Mouse (Mus musculus): ENCODE results near the gene Bod1l. TPM values are rescaled to one million over a fixed set of nuclear protein-coding genes. Genes with fewer than 3 reads are reported as not detected.
A peak's percentile ranks its signal among the peaks of the same experiment; 100 is the strongest.

The Bod1l gene
- polyA plus RNA-seq, 1 experiment, result 15.9 TPM

DNA sequence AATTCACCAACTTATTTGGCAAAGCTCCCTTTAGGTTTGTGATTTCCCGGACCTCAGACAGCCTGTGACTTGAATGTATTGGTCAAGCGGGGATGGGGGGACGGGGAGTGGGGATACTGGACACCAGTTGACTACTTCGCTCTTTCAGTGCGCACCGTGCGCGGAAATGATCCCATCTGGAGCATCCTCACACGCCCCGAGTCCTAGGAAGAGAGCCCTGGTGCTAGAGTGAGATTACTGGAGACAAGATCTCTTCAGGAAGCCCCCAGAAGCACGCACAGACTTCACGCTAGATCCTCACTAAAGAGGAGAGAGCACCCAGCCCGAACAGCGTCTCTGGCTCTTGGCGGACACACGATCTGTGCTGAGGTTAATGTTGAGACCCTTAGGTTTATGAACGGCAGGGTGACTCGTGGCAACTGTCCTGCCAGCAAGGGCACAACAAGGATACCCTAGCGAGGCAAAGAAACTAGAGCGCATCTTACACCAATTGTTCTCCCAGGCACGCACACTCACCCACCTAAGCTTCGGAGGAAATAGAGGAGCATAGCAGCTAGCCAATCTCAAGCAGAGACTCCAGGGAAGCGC, 88.6 kb downstream of the Bod1l start:
- TF ChIP-seq POLR2A (IDR thresholded peaks at IDR 0.05; ENCODE audit: borderline replicate concordance, extremely low read depth, insufficient read depth, insufficient read length, poor library complexity, severe bottlenecking) (no peak), CTCF (IDR thresholded peaks at IDR 0.05; ENCODE audit: borderline replicate concordance, extremely low read depth, insufficient read depth, insufficient read length) (no peak)
- DNase-seq (ENCODE audit: low read depth), result peak; percentile 23

DNA sequence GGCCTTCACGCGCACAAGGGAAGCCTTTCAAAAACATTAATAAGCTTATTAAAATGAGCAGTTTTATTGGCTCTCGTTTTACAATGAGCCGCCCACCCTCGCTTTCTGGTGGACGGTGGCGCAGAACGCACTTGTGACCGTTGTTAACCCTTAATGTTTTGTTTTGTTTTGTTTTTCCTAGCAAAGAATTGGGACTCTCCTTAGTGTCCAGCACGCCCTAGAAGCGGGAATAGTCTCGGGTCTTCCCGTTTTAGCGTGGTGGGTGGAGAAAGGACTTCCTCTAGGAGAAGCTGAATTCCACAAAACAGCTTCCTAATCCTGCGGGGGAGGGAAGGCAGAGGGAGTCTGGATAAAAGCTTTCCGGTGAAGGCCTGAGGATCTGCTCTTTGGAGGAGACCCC, 89.3 kb downstream of the Bod1l start:
- TF ChIP-seq CTCF (IDR thresholded peaks at IDR 0.05; ENCODE audit: borderline replicate concordance, extremely low read depth, insufficient read depth, insufficient read length) (no peak), POLR2A (IDR thresholded peaks at IDR 0.05; ENCODE audit: borderline replicate concordance, extremely low read depth, insufficient read depth, insufficient read length, poor library complexity, severe bottlenecking) (no peak)
- DNase-seq (ENCODE audit: low read depth), result peak; percentile 15

GRCm38 (mm10) chr5:41754226-41754775, 89.8 kb downstream of the Bod1l start:
- no peak for DNase-seq (ENCODE audit: low read depth)
- TF ChIP-seq CTCF (IDR thresholded peaks at IDR 0.05; ENCODE audit: borderline replicate concordance, extremely low read depth, insufficient read depth, insufficient read length) (no peak), POLR2A (IDR thresholded peaks at IDR 0.05; ENCODE audit: borderline replicate concordance, extremely low read depth, insufficient read depth, insufficient read length, poor library complexity, severe bottlenecking) (no peak)

- no peak for TF ChIP-seq POLR2A (IDR thresholded peaks at IDR 0.05; ENCODE audit: borderline replicate concordance, extremely low read depth, insufficient read depth, insufficient read length, poor library complexity, severe bottlenecking)
- no peak for TF ChIP-seq CTCF (IDR thresholded peaks at IDR 0.05; ENCODE audit: borderline replicate concordance, extremely low read depth, insufficient read depth, insufficient read length)
- no peak for DNase-seq (ENCODE audit: low read depth)
Measured at GRCm38 (mm10) chr5:41752721-41753120, 91.4 kb downstream of the Bod1l start.

DNA sequence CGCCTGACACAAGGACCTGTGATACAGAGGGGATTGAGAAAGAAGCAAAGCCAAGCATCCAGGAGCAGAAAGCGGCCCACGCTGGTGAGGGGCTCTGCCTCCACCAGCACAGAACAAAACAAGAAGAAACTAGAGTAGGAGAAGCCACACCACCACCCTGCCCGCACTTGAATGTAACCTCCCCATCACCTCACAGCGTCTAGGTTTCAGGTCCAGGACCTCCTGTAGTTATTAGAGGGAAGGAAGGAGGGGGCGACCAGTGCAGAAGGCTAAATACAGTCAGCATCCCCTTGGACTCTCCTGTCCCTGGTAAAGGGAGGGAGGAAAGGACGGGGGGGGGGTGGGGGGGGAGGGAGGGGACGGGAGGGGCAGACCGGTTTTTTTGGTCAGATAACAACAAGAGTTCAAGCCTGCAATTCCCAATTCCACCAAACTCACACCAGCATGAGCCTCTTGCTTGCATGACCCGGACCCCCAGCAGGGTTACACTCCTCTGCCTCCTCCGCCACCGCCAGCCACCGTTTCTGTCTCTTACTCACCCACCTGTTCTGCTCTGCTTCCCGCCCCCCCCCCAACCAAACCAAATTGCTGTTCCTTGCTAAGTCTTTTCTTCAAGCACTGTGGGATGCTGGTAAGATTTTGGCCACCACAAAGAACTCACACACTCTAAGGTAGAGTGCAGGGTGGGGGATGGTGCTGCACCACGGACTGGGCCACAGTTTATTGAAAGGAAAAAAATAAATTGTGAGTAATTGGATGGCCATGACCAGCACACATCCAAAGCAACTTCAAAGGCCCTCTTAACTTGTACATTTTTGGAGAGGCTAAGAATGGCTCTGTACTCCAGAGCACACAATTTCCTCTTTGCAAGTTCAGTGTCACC, 99.0 kb downstream of the Bod1l start:
- no peak for DNase-seq (ENCODE audit: low read depth)
- TF ChIP-seq POLR2A (IDR thresholded peaks at IDR 0.05; ENCODE audit: borderline replicate concordance, extremely low read depth, insufficient read depth, insufficient read length, poor library complexity, severe bottlenecking) (no peak), CTCF (IDR thresholded peaks at IDR 0.05; ENCODE audit: borderline replicate concordance, extremely low read depth, insufficient read depth, insufficient read length) (no peak)

GRCm38 (mm10) chr5:41744234-41744633, 99.9 kb downstream of the Bod1l start:
- TF ChIP-seq CTCF (IDR thresholded peaks at IDR 0.05; ENCODE audit: borderline replicate concordance, extremely low read depth, insufficient read depth, insufficient read length) (no peak), POLR2A (IDR thresholded peaks at IDR 0.05; ENCODE audit: borderline replicate concordance, extremely low read depth, insufficient read depth, insufficient read length, poor library complexity, severe bottlenecking) (no peak)

DNA sequence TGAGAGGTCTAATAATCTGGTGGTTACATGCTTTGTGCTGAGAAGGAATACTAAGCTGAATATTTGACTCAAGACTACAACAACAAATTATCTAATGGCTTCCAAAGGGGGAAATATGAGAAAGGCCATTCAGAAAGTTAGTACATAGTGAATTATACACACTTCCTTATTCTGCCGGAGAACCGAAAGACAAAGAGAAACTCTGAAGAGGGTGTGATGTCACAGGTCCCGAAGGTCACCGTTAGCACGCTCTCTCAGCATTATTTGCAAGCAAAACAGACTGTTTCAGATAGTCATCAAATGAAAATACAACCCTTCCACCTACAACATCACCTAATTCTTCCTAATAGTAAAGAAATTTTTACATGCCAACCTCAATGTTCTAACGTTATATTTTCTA, 105.3 kb downstream of the Bod1l start:
- no peak for TF ChIP-seq CTCF (IDR thresholded peaks at IDR 0.05; ENCODE audit: borderline replicate concordance, extremely low read depth, insufficient read depth, insufficient read length)
- no peak for TF ChIP-seq POLR2A (IDR thresholded peaks at IDR 0.05; ENCODE audit: borderline replicate concordance, extremely low read depth, insufficient read depth, insufficient read length, poor library complexity, severe bottlenecking)
- no peak for DNase-seq (ENCODE audit: low read depth)

More at GRCm38 (mm10) chr5:41744234-41744633, 99.9 kb downstream of the Bod1l start:
- DNase-seq (ENCODE audit: low read depth), result no peak

Other genes starting within 250 kb of the Bod1l start
- 52.2 and 65.7 TPM in 2 replicates for gene Rab28, start 136.2 kb downstream of the Bod1l start, polyA plus RNA-seq (2012; rRNA removed)
- not detected in 2 replicates for gene Nkx3-2, start 79.8 kb downstream of the Bod1l start, polyA plus RNA-seq (2012; rRNA removed)
- 0.03 and 0.08 TPM in 2 replicates for gene Gm16223, start 223.6 kb upstream of the Bod1l start, polyA plus RNA-seq (2012; rRNA removed)

Data from brain, embryonic 14.5 days (tissue).